Mouse (Mus musculus): ENCODE measurements around the gene Myadm. TPM values are rescaled to one million over a fixed set of nuclear protein-coding genes. Genes with fewer than 3 reads are reported as not detected.
"Not testable (repeated sequence)": the region's sequence is repeated elsewhere in the genome, so short reads cannot be mapped to it uniquely, and the experiment has no call there.

The Myadm gene
- polyA plus RNA-seq, 1 experiment = not detected

GRCm38 (mm10) chr7:3286036-3286435 is 2.8 kb upstream of the Myadm start:
- Histone ChIP-seq H3K4me1 (ENCODE audit: control insufficient read depth) (peaks cover 19% of the 10 kb centered on the region), H3K27me3 (ENCODE audit: control insufficient read depth) (no peaks in the 10 kb centered on the region), H3K9me3 (ENCODE audit: control insufficient read depth, low read length) (no peaks in the 10 kb centered on the region), H3K36me3 (ENCODE audit: control insufficient read depth) (no peaks in the 10 kb centered on the region), H3K4me3 (replicated peaks) (no peak overlapping the region)
- no peak for TF ChIP-seq GATA1 (IDR thresholded peaks at IDR 0.05; ENCODE audit: low read length)

GRCm38 (mm10) chr7:3287186-3287585 is 1.7 kb upstream of the Myadm start:
- no peak for TF ChIP-seq GATA1 (IDR thresholded peaks at IDR 0.05; ENCODE audit: low read length)
- no peak for TF ChIP-seq TAL1 (IDR thresholded peaks at IDR 0.05; ENCODE audit: low read length)
- Histone ChIP-seq H3K36me3 (ENCODE audit: control insufficient read depth) (no peaks in the 10 kb centered on the region), H3K4me3 (replicated peaks) (no peak overlapping the region), H3K27me3 (ENCODE audit: control insufficient read depth) (no peaks in the 10 kb centered on the region), H3K9me3 (ENCODE audit: control insufficient read depth, low read length) (no peaks in the 10 kb centered on the region), H3K4me1 (ENCODE audit: control insufficient read depth) (peaks cover 19% of the 10 kb centered on the region)

GRCm38 (mm10) chr7:3290257-3291033 is 1.6 kb downstream of the Myadm start:
- Histone ChIP-seq H3K4me3 (replicated peaks) (peak overlapping the region; percentile 51), H3K27me3 (ENCODE audit: control insufficient read depth) (no peaks in the 10 kb centered on the region), H3K36me3 (ENCODE audit: control insufficient read depth) (no peaks in the 10 kb centered on the region), H3K4me1 (ENCODE audit: control insufficient read depth) (peaks cover 24% of the 10 kb centered on the region), H3K9me3 (ENCODE audit: control insufficient read depth, low read length) (no peaks in the 10 kb centered on the region)
- TF ChIP-seq TAL1 (IDR thresholded peaks at IDR 0.05; ENCODE audit: low read length) = no peak
- TF ChIP-seq GATA1 (IDR thresholded peaks at IDR 0.05; ENCODE audit: low read length) = no peak

- Histone ChIP-seq H3K4me3 (replicated peaks) (no peak overlapping the region), H3K9me3 (ENCODE audit: control insufficient read depth, low read length) (no peaks in the 10 kb centered on the region), H3K27me3 (ENCODE audit: control insufficient read depth) (no peaks in the 10 kb centered on the region), H3K36me3 (ENCODE audit: control insufficient read depth) (no peaks in the 10 kb centered on the region), H3K4me1 (ENCODE audit: control insufficient read depth) (peaks cover 24% of the 10 kb centered on the region)
- TF ChIP-seq TAL1 (IDR thresholded peaks at IDR 0.05; ENCODE audit: low read length) = no peak
- TF ChIP-seq GATA1 (IDR thresholded peaks at IDR 0.05; ENCODE audit: low read length) = no peak
Observed at GRCm38 (mm10) chr7:3291197-3291596, 2.3 kb downstream of the Myadm start.

- TF ChIP-seq TAL1 (IDR thresholded peaks at IDR 0.05; ENCODE audit: low read length) = no peak
- TF ChIP-seq GATA1 (IDR thresholded peaks at IDR 0.05; ENCODE audit: low read length) = no peak
- Histone ChIP-seq H3K27me3 (ENCODE audit: control insufficient read depth) (no peaks in the 10 kb centered on the region), H3K9me3 (ENCODE audit: control insufficient read depth, low read length) (no peaks in the 10 kb centered on the region), H3K4me1 (ENCODE audit: control insufficient read depth) (peaks cover 24% of the 10 kb centered on the region), H3K4me3 (replicated peaks) (no peak overlapping the region), H3K36me3 (ENCODE audit: control insufficient read depth) (peaks cover 2% of the 10 kb centered on the region; the same call in 1 of the 2 replicates)
Observed at GRCm38 (mm10) chr7:3291764-3292163, 2.9 kb downstream of the Myadm start.

GRCm38 (mm10) chr7:3292271-3292670 is 3.4 kb downstream of the Myadm start:
- H3K4me1 ChIP-seq (ENCODE audit: control insufficient read depth) = peaks cover 24% of the 10 kb centered on the region

GRCm38 (mm10) chr7:3292791-3293190 is 3.9 kb downstream of the Myadm start:
- TF ChIP-seq GATA1 (IDR thresholded peaks at IDR 0.05; ENCODE audit: low read length) = no peak
- H3K27me3 ChIP-seq (ENCODE audit: control insufficient read depth) = no peaks in the 10 kb centered on the region
- H3K9me3 ChIP-seq (ENCODE audit: control insufficient read depth, low read length) = no peaks in the 10 kb centered on the region
- H3K4me3 ChIP-seq (replicated peaks) = peak overlapping the region; percentile 49
- peaks cover 24% of the 10 kb centered on the region for H3K4me1 ChIP-seq (ENCODE audit: control insufficient read depth)
- H3K36me3 ChIP-seq (ENCODE audit: control insufficient read depth) = peaks cover 9% of the 10 kb centered on the region; the same call in 1 of the 2 replicates

More at GRCm38 (mm10) chr7:3292271-3292670, 3.4 kb downstream of the Myadm start:
- not testable (repeated sequence) for H3K9me3 ChIP-seq (ENCODE audit: control insufficient read depth, low read length); H3K27me3 ChIP-seq (ENCODE audit: control insufficient read depth); H3K36me3 ChIP-seq (ENCODE audit: control insufficient read depth); H3K4me3 ChIP-seq (replicated peaks)

GRCm38 (mm10) chr7:3294794-3295193 is 5.9 kb downstream of the Myadm start:
- Histone ChIP-seq H3K36me3 (ENCODE audit: control insufficient read depth) (peaks cover 9% of the 10 kb centered on the region; the same call in 1 of the 2 replicates), H3K4me1 (ENCODE audit: control insufficient read depth) (peaks cover 13% of the 10 kb centered on the region)
- TF ChIP-seq TAL1 (IDR thresholded peaks at IDR 0.05; ENCODE audit: low read length) (no peak), GATA1 (IDR thresholded peaks at IDR 0.05; ENCODE audit: low read length) (no peak)

GRCm38 (mm10) chr7:3295321-3296110 is 6.6 kb downstream of the Myadm start:
- peaks cover 9% of the 10 kb centered on the region; the same call in 1 of the 2 replicates for H3K36me3 ChIP-seq (ENCODE audit: control insufficient read depth)
- TF ChIP-seq GATA1 (IDR thresholded peaks at IDR 0.05; ENCODE audit: low read length) = no peak
- TF ChIP-seq TAL1 (IDR thresholded peaks at IDR 0.05; ENCODE audit: low read length) = no peak
- H3K27me3 ChIP-seq (ENCODE audit: control insufficient read depth) = peaks cover 2% of the 10 kb centered on the region; the same call in 1 of the 2 replicates
- H3K4me3 ChIP-seq (replicated peaks) = no peak overlapping the region
- H3K4me1 ChIP-seq (ENCODE audit: control insufficient read depth) = peaks cover 6% of the 10 kb centered on the region
- H3K9me3 ChIP-seq (ENCODE audit: control insufficient read depth, low read length) = no peaks in the 10 kb centered on the region

More at GRCm38 (mm10) chr7:3294794-3295193, 5.9 kb downstream of the Myadm start:
- no peak overlapping the region for H3K4me3 ChIP-seq (replicated peaks)
- H3K9me3 ChIP-seq (ENCODE audit: control insufficient read depth, low read length) = no peaks in the 10 kb centered on the region
- H3K27me3 ChIP-seq (ENCODE audit: control insufficient read depth) = no peaks in the 10 kb centered on the region
